Mouse (Mus musculus): Measurements from ENCODE around the gene Fam98c. TPM values are rescaled to one million over a fixed set of nuclear protein-coding genes. Genes with fewer than 3 reads are reported as not detected.
"Not testable (repeated sequence)": the region's sequence is repeated elsewhere in the genome, so short reads cannot be mapped to it uniquely, and the experiment has no call there.

Gene Fam98c
- 23.7 and 28.3 TPM in 2 replicates for polyA plus RNA-seq (2015; fragmentation: Nextera tagmentation; extraction: Ambion mirVana)

DNA sequence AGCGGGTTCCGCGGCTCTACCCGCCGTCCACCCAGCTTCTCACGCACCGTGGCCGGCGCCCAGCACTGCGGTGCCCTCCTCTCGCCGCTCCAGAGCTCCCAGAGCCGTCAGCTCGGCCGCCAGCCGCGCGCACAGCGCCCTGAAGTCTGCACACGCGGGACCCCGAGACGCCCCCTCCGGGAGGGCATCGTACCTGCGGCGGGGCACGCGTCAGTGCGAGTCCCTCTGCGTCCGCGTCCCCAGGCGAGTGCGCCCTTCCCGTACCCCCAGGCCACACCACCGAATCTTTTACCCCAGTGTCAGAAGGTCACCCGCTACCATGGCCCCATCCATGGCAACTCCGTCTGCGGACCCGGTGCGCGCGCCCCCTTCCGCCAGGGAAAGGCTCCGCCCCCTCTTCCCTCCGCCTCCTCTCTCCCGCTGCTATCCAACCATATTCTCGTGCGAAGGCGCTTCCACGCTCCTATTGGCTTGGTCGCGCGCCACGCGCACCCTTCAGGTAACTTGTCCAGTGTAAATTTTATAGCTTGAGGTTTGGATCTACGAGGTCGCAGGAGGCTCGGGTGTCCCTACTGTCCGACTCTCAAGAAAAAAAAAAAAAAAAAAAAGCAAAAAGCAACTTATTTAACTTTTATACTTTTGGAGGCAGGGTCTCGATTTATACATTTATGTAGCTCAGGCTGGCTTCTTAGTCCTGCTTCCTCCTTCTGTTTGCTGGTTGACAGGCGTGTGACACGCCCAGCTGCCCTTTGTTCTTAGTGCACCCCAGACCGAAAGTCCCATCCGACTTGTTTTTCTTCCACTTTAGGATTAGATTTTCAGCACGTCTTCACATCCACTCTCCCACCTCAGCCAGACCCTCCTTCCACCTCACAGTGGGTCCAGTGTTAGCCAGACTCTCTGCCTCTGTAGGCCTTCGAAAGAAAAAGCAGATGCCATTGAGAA lies at the start of gene Fam98c:
Fam98c (minus strand) TSS at position 397 of the 945 bp plus-strand sequence.
- Histone ChIP-seq H3K4me2 (ENCODE audit: low read length) (peak within 1 kb of the TSS; percentile 92), H3K9ac (ENCODE audit: low read depth, low read length) (peak within 1 kb of the TSS; percentile 78), H3K27ac (ENCODE audit: low read length) (peak within 1 kb of the TSS; percentile 91), H3K4me3 (ENCODE audit: low read depth, low read length) (peak within 1 kb of the TSS; percentile 81), H3K4me1 (ENCODE audit: control insufficient read depth, insufficient read depth, low read length) (peaks cover 8% of the 10 kb centered on the region), H3K9me3 (replicated peaks; ENCODE audit: control insufficient read depth, low read length, poor library complexity, severe bottlenecking) (no peaks in the 10 kb centered on the region), H3K36me3 (ENCODE audit: control insufficient read depth, insufficient read depth, low read length) (no peaks in the 10 kb centered on the region), H3K27me3 (ENCODE audit: control insufficient read depth, insufficient read depth, low read depth, low read length) (peaks cover 4% of the 10 kb centered on the region)
- WGBS, result 3% methylated on average over 61 of the region's 68 CpGs
- ATAC-seq, result peak; percentile 88

DNA sequence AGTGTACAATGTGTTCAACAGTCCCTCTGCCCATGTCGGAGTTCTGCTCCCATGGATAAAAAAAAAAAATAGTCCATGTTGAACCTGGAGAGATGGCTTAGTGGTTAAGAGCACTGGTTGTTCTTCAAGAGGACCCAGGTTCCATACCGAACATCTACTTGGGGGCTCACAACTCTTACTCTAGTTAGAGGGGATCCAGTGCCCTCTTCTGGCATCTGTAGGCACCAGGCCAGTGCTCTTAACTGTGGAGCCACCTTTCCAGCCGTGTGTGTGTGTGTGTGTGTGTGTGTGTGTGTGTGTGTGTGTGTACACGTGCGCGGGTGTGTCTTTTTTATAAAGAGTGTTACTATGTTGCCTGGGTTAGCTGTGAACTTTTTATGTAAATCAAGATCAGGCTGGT lies 46.5 kb upstream of the Fam98c start:
- Histone ChIP-seq H3K9ac (ENCODE audit: low read depth, low read length) (no peak overlapping the region), H3K27ac (ENCODE audit: low read length) (no peak overlapping the region), H3K4me1 (ENCODE audit: control insufficient read depth, insufficient read depth, low read length) (no peaks in the 10 kb centered on the region), H3K36me3 (ENCODE audit: control insufficient read depth, insufficient read depth, low read length) (no peaks in the 10 kb centered on the region), H3K4me3 (ENCODE audit: low read depth, low read length) (no peak overlapping the region), H3K4me2 (ENCODE audit: low read length) (no peak overlapping the region), H3K9me3 (replicated peaks; ENCODE audit: control insufficient read depth, low read length, poor library complexity, severe bottlenecking) (no peaks in the 10 kb centered on the region), H3K27me3 (ENCODE audit: control insufficient read depth, insufficient read depth, low read depth, low read length) (no peaks in the 10 kb centered on the region)
- 85% methylated on average over 6 of the region's 6 CpGs for WGBS
- no peak for ATAC-seq

DNA sequence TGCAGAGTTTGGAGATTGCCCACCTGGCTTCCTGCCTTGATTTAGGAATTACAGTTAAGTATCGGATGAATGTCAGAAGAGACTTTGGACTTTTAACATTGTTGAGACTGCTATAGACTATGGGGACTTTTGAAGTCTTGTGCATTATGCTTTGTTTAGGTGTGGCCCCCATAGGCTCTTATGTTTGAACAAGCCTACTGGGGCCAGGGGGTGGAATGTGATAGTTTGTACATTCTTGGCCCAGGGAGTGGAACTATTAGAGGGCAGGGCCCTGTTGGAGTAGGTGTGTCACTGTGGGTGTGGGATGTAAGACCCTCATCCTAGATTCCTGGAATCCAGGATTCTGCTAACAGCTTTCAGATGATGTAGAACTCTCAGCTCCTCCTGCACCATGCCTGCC lies 38.2 kb upstream of the Fam98c start:
- H3K36me3 ChIP-seq (ENCODE audit: control insufficient read depth, insufficient read depth, low read length); H3K4me1 ChIP-seq (ENCODE audit: control insufficient read depth, insufficient read depth, low read length); H3K27me3 ChIP-seq (ENCODE audit: control insufficient read depth, insufficient read depth, low read depth, low read length); H3K27ac ChIP-seq (ENCODE audit: low read length); H3K9ac ChIP-seq (ENCODE audit: low read depth, low read length); ATAC-seq; H3K4me3 ChIP-seq (ENCODE audit: low read depth, low read length); H3K4me2 ChIP-seq (ENCODE audit: low read length); H3K9me3 ChIP-seq (replicated peaks; ENCODE audit: control insufficient read depth, low read length, poor library complexity, severe bottlenecking): not testable (repeated sequence)
- 100% methylated on average over 1 of the region's 1 CpGs for WGBS

DNA sequence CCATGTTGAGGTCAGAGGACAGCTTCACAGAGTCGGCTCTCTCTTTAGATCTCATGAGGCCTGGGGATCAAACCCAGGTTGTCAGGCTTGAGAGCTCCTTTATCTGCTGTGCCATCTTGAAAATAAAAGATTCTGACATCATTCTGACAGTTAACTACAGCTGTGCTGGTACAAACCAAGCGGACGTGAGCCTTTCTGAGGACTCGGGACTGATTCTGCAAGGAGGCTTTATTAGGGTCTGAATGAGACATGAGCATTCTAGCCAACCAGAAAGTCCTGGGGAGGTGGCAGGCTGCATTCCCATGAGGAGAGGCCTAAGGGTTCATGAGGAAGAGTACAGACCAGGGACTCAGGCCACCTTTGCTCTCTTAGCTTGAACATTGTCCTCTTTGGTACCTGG lies 25.3 kb upstream of the Fam98c start:
- WGBS, result 93% methylated on average over 4 of the region's 4 CpGs
- not testable (repeated sequence) for ATAC-seq; H3K9me3 ChIP-seq (replicated peaks; ENCODE audit: control insufficient read depth, low read length, poor library complexity, severe bottlenecking); H3K36me3 ChIP-seq (ENCODE audit: control insufficient read depth, insufficient read depth, low read length); H3K9ac ChIP-seq (ENCODE audit: low read depth, low read length); H3K4me3 ChIP-seq (ENCODE audit: low read depth, low read length); H3K27me3 ChIP-seq (ENCODE audit: control insufficient read depth, insufficient read depth, low read depth, low read length); H3K4me2 ChIP-seq (ENCODE audit: low read length)
- H3K4me1 ChIP-seq (ENCODE audit: control insufficient read depth, insufficient read depth, low read length), result peaks cover 17% of the 10 kb centered on the region
- H3K27ac ChIP-seq (ENCODE audit: low read length), result peak overlapping the region; percentile 61

DNA sequence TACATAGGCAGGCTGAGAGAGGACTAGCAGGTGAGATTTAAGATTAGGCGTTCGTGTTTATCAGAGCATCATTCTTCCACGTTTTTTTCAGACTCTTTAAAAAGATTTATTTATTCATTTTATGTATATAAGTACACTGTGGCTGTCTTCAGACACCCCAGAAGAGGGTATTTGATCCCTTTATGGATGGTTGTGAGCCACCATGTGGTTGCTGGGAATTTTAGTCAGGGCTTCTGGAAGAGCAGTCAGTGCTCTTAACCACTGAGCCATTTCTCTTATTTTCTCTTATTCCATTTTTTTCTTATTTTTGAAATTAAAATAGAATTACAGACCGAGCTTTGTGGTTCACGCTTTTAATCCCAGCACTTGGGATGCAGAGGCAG lies 24.8 kb upstream of the Fam98c start:
- WGBS, result 42% methylated on average over 5 of the region's 5 CpGs

DNA sequence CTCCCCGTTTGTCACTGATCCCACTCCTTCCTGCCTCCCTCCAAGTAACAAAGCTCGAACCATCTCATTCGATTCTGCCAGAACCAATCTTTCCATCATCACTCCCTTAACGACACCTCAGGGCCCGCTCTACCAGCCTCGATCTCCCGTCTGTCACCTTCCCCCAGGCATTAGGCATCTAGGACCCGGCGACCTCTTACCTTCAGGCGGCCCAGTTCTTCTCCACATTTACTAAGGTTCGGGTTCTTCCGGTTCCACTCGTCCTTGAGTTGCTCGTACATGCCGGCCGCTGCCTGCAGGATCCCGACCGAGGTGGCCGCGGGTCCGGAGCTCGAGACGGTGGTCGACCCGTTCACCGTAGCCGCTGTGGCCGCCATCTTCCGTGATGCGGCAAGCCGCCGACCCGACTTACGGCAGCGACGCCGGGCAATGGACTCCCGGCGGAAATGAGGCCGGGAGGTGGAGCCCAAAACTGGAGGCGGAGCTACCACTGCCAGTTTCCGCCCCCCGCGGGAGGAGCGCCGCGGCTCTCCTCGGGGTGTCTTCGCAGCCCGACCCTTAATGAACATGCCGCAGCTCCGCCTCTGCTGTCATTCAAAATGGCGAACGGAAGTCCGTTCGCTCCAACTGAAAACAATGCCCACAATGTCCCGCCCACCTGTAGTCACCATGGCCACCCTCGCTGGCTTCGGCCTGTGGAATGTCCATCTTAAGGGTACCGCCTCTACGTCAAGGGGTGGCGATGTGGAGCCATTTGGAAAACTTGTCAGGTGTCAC lies 24.2 kb upstream of the Fam98c start, which contains the start of gene Psmd8:
Psmd8 (minus strand) TSS at position 625 of the 777 bp plus-strand sequence.
- peak; percentile 95 for ATAC-seq
- Histone ChIP-seq H3K9ac (ENCODE audit: low read depth, low read length) (peak within 1 kb of the TSS; percentile 72), H3K4me3 (ENCODE audit: low read depth, low read length) (peak within 1 kb of the TSS; percentile 65), H3K27ac (ENCODE audit: low read length) (peak within 1 kb of the TSS; percentile 71), H3K4me2 (ENCODE audit: low read length) (peak within 1 kb of the TSS; percentile 82), H3K36me3 (ENCODE audit: control insufficient read depth, insufficient read depth, low read length) (peaks cover 12% of the 10 kb centered on the region), H3K27me3 (ENCODE audit: control insufficient read depth, insufficient read depth, low read depth, low read length) (no peaks in the 10 kb centered on the region), H3K9me3 (replicated peaks; ENCODE audit: control insufficient read depth, low read length, poor library complexity, severe bottlenecking) (no peaks in the 10 kb centered on the region), H3K4me1 (ENCODE audit: control insufficient read depth, insufficient read depth, low read length) (peaks cover 17% of the 10 kb centered on the region)
- under 1% methylated on average over 62 of the region's 62 CpGs for WGBS

More for the DNA sequence above, 24.8 kb upstream of the Fam98c start:
- peak overlapping the region; percentile 61 for H3K27ac ChIP-seq (ENCODE audit: low read length)
- H3K9ac ChIP-seq (ENCODE audit: low read depth, low read length), result no peak overlapping the region
- H3K36me3 ChIP-seq (ENCODE audit: control insufficient read depth, insufficient read depth, low read length), result peaks cover 6% of the 10 kb centered on the region
- H3K9me3 ChIP-seq (replicated peaks; ENCODE audit: control insufficient read depth, low read length, poor library complexity, severe bottlenecking), result no peaks in the 10 kb centered on the region
- peak; percentile 55 for ATAC-seq
- H3K27me3 ChIP-seq (ENCODE audit: control insufficient read depth, insufficient read depth, low read depth, low read length), result no peaks in the 10 kb centered on the region
- H3K4me2 ChIP-seq (ENCODE audit: low read length), result peak overlapping the region; percentile 38
- peaks cover 17% of the 10 kb centered on the region for H3K4me1 ChIP-seq (ENCODE audit: control insufficient read depth, insufficient read depth, low read length)
- peak overlapping the region; percentile 65 for H3K4me3 ChIP-seq (ENCODE audit: low read depth, low read length)

DNA sequence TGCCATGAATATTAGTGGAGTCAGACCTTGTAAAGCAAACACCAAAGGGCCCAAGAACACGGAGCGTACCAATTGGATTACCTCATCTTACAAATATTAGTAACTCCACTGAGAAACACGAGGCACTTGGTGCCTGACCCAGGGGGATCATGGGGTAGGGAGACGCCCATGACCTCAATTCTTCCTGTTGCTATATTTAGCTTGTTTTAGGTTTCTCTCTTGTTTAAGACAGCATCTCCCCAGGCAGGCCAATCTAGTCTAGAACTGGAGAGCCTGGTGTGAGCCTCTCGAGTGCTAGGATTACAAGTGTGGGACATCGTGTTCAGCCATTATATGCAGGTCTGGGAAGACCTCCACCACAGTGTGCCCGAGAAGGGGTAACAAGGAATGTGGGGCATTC lies 23.3 kb upstream of the Fam98c start:
- H3K9me3 ChIP-seq (replicated peaks; ENCODE audit: control insufficient read depth, low read length, poor library complexity, severe bottlenecking), result no peaks in the 10 kb centered on the region
- H3K4me2 ChIP-seq (ENCODE audit: low read length), result peak overlapping the region; percentile 82
- H3K9ac ChIP-seq (ENCODE audit: low read depth, low read length), result peak overlapping the region; percentile 72
- peaks cover 5% of the 10 kb centered on the region; the same call in 1 of the 2 replicates for H3K27me3 ChIP-seq (ENCODE audit: control insufficient read depth, insufficient read depth, low read depth, low read length)
- WGBS, result 56% methylated on average over 7 of the region's 7 CpGs
- no peak overlapping the region for H3K27ac ChIP-seq (ENCODE audit: low read length)
- no peak for ATAC-seq
- H3K4me3 ChIP-seq (ENCODE audit: low read depth, low read length), result peak overlapping the region; percentile 65
- H3K4me1 ChIP-seq (ENCODE audit: control insufficient read depth, insufficient read depth, low read length), result peaks cover 17% of the 10 kb centered on the region
- peaks cover 21% of the 10 kb centered on the region for H3K36me3 ChIP-seq (ENCODE audit: control insufficient read depth, insufficient read depth, low read length)

DNA sequence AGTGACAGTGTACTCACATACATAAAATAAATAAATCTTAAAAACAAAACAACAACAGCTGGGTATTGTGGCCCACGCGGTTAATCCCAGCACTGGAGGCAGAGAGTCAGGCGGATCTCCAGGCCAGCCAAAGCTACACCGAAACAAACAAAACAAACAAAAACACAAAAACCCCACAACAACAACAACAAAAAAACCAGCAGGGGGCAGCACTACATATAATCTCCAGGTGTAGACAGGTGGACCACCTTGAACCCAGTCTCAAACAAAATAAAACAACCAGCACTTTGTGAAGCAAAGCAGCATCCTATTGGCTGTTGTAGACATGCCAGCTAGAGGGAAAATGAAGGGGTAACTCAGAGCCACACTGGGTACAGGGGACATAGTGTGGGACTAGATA lies 22.1 kb upstream of the Fam98c start:
- Histone ChIP-seq H3K27me3 (ENCODE audit: control insufficient read depth, insufficient read depth, low read depth, low read length) (peaks cover 16% of the 10 kb centered on the region), H3K9ac (ENCODE audit: low read depth, low read length) (no peak overlapping the region), H3K27ac (ENCODE audit: low read length) (no peak overlapping the region), H3K4me2 (ENCODE audit: low read length) (no peak overlapping the region), H3K36me3 (ENCODE audit: control insufficient read depth, insufficient read depth, low read length) (peaks cover 25% of the 10 kb centered on the region), H3K4me3 (ENCODE audit: low read depth, low read length) (no peak overlapping the region), H3K9me3 (replicated peaks; ENCODE audit: control insufficient read depth, low read length, poor library complexity, severe bottlenecking) (no peaks in the 10 kb centered on the region), H3K4me1 (ENCODE audit: control insufficient read depth, insufficient read depth, low read length) (peaks cover 17% of the 10 kb centered on the region)
- 85% methylated on average over 4 of the region's 4 CpGs for WGBS
- no peak for ATAC-seq

Measured in midbrain, embryonic 16.5 days (tissue).